Comparison of ENCODE assay signal across 10 mouse cellular contexts in genomic region chr7:100309216-100309615, GRCm38 (mm10). TPM values are rescaled to one million over a fixed set of nuclear protein-coding genes. Genes with fewer than 3 reads are reported as not detected.
DNase-seq lines count a peak whose midpoint lies in the region; ATAC-seq and TF ChIP-seq lines count a peak whose summit lies in the region.
"Had no signal": no experiment of that assay in that cellular context is flagged by ENCODE, and none has a peak within 500 bp of the region (broad histone marks: within the 10 kb centered on the region; RNA-seq: fewer than 3 reads in every experiment).

No protein-coding gene starts in this region.

- no peaks in the 10 kb centered on the region for H3K9me3 ChIP-seq in heart, embryonic 11.5 days (replicated peaks; ENCODE audit: control insufficient read depth, low read length)
- no peaks in the 10 kb centered on the region for H3K9me3 ChIP-seq in stomach, embryonic 14.5 days (ENCODE audit: control insufficient read depth, low read depth, low read length)
- no peaks in the 10 kb centered on the region for H3K9me3 ChIP-seq in stomach, postnatal 0 days (ENCODE audit: control insufficient read depth, low read length)
- no peaks in the 10 kb centered on the region for H3K9me3 ChIP-seq in hindbrain, embryonic 16.5 days (ENCODE audit: control insufficient read depth, low read length)
- H3K9me3 ChIP-seq: stomach, embryonic 15.5 days had no signal

- no peaks in the 10 kb centered on the region for H3K36me3 ChIP-seq in heart, embryonic 11.5 days (ENCODE audit: control insufficient read depth, insufficient read depth, low read length)
- no peaks in the 10 kb centered on the region for H3K36me3 ChIP-seq in stomach, embryonic 14.5 days (ENCODE audit: control insufficient read depth, insufficient read depth, low read length)
- no peaks in the 10 kb centered on the region for H3K36me3 ChIP-seq in stomach, postnatal 0 days (ENCODE audit: control insufficient read depth, insufficient read depth, low read length)
- no peaks in the 10 kb centered on the region for H3K36me3 ChIP-seq in hindbrain, embryonic 16.5 days (ENCODE audit: control insufficient read depth, insufficient read depth, low read length)
- H3K36me3 ChIP-seq: stomach, embryonic 15.5 days had no signal

- H3K27ac ChIP-seq in heart, embryonic 11.5 days (ENCODE audit: low read depth, low read length), result peak overlapping the region; percentile 70; the same call in 1 of the 2 replicates
- H3K27ac ChIP-seq in stomach, embryonic 14.5 days (ENCODE audit: low read length), result peak overlapping the region; percentile 33; the same call in 1 of the 2 replicates
- H3K27ac ChIP-seq in stomach, postnatal 0 days (replicated peaks), result no peak overlapping the region
- H3K27ac ChIP-seq in hindbrain, embryonic 16.5 days (ENCODE audit: low read depth, low read length), result peak overlapping the region; percentile 26
- H3K27ac ChIP-seq: stomach, embryonic 15.5 days had no signal

- no peak for TF ChIP-seq CTCF in stomach, postnatal 0 days (IDR thresholded peaks at IDR 0.05; ENCODE audit: low read depth)

- H3K9ac ChIP-seq in heart, embryonic 11.5 days (ENCODE audit: low read depth, low read length), result no peak overlapping the region
- no peak overlapping the region for H3K9ac ChIP-seq in stomach, embryonic 14.5 days (replicated peaks; ENCODE audit: low read depth, low read length)
- H3K9ac ChIP-seq in stomach, postnatal 0 days (ENCODE audit: low read length), result no peak overlapping the region
- no peak overlapping the region for H3K9ac ChIP-seq in hindbrain, embryonic 16.5 days (ENCODE audit: low read depth, low read length)
- H3K9ac ChIP-seq: stomach, embryonic 15.5 days had no signal

- no peak overlapping the region for H3K4me3 ChIP-seq in heart, embryonic 11.5 days (ENCODE audit: low read depth, low read length)
- no peak overlapping the region for H3K4me3 ChIP-seq in stomach, embryonic 14.5 days (ENCODE audit: low read depth, low read length)
- H3K4me3 ChIP-seq in stomach, postnatal 0 days (ENCODE audit: low read depth, low read length), result no peak overlapping the region
- H3K4me3 ChIP-seq in hindbrain, embryonic 16.5 days (ENCODE audit: low read length), result no peak overlapping the region
- H3K4me3 ChIP-seq: stomach, embryonic 15.5 days had no signal

- no peak for TF ChIP-seq EP300 in stomach, postnatal 0 days (optimal IDR thresholded peaks at IDR 0.05)

- H3K4me1 ChIP-seq in heart, embryonic 11.5 days (ENCODE audit: control insufficient read depth, insufficient read depth, low read length), result peaks cover 23% of the 10 kb centered on the region
- 0 out of 2 replicates have a peak, but pooled peaks cover 7% of the 10 kb centered on the region for H3K4me1 ChIP-seq in stomach, embryonic 14.5 days (ENCODE audit: control insufficient read depth, insufficient read depth, low read length)
- no peaks in the 10 kb centered on the region; the same call in 1 of the 2 replicates for H3K4me1 ChIP-seq in stomach, postnatal 0 days (replicated peaks; ENCODE audit: control insufficient read depth, insufficient read depth)
- H3K4me1 ChIP-seq in hindbrain, embryonic 16.5 days (ENCODE audit: control insufficient read depth, insufficient read depth, low read depth, low read length), result peaks cover 24% of the 10 kb centered on the region

- H3K27me3 ChIP-seq in heart, embryonic 11.5 days (ENCODE audit: control insufficient read depth, insufficient read depth, low read length), result no peaks in the 10 kb centered on the region
- H3K27me3 ChIP-seq in stomach, embryonic 14.5 days (ENCODE audit: control insufficient read depth, insufficient read depth, low read length), result no peaks in the 10 kb centered on the region
- H3K27me3 ChIP-seq in stomach, postnatal 0 days (ENCODE audit: control insufficient read depth, insufficient read depth, low read length), result no peaks in the 10 kb centered on the region
- H3K27me3 ChIP-seq in hindbrain, embryonic 16.5 days (replicated peaks; ENCODE audit: control insufficient read depth, insufficient read depth, low read length), result no peaks in the 10 kb centered on the region
- H3K27me3 ChIP-seq: stomach, embryonic 15.5 days had no signal

- WGBS in heart, embryonic 11.5 days (ENCODE audit: insufficient replicate concordance), result 50% methylated on average over 1 of the region's 1 CpGs
- WGBS in stomach, embryonic 14.5 days, result 47% methylated on average over 1 of the region's 1 CpGs
- WGBS in stomach, postnatal 0 days, result 52% methylated on average over 1 of the region's 1 CpGs
- 33% methylated on average over 1 of the region's 1 CpGs for WGBS in hindbrain, embryonic 16.5 days

- DNase-seq in heart, postnatal 4 days, result no peak
- no peak for DNase-seq in stomach, postnatal 0 days (ENCODE audit: low spot score)
- DNase-seq in thymus, postnatal 14 days, result no peak
- DNase-seq in thymus, adult 18-20 months, result no peak
- DNase-seq in adrenal gland, adult 2 months, result no peak
- DNase-seq: heart, postnatal 36 days had no signal

- ATAC-seq in heart, embryonic 11.5 days (replicated peaks; ENCODE audit: insufficient number of reproducible peaks, low FRiP score, low TSS enrichment), result no peak
- ATAC-seq in stomach, embryonic 14.5 days (ENCODE audit: insufficient number of reproducible peaks, insufficient read depth, low FRiP score, low read depth), result no peak
- no peak for ATAC-seq in stomach, postnatal 0 days (ENCODE audit: low FRiP score, low TSS enrichment)
- peak; percentile 43; the same call in 1 of the 2 replicates for ATAC-seq in hindbrain, embryonic 16.5 days

- no peak overlapping the region for H3K4me2 ChIP-seq in heart, embryonic 11.5 days
- H3K4me2 ChIP-seq in stomach, embryonic 14.5 days (replicated peaks; ENCODE audit: low read depth, low read length), result no peak overlapping the region
- H3K4me2 ChIP-seq in stomach, postnatal 0 days (replicated peaks; ENCODE audit: low read depth), result no peak overlapping the region
- no peak overlapping the region for H3K4me2 ChIP-seq in hindbrain, embryonic 16.5 days (ENCODE audit: low read length)
- H3K4me2 ChIP-seq: stomach, embryonic 15.5 days had no signal

RNA-seq across cellular contexts. Expression of gene P4ha3, which starts 23.9 kb away (rescaled TPM):
- 16.2 and 17.5 TPM in 2 replicates for polyA plus RNA-seq in heart, embryonic 11.5 days (2014; fragmentation: Nextera tagmentation; extraction: Ambion mirVana)
- 10 to 100 TPM; 10.5 to 11.1 TPM for total RNA-seq in heart, postnatal 4 days (2021)
- polyA plus RNA-seq in stomach, embryonic 14.5 days (2014; fragmentation: Nextera tagmentation; extraction: Ambion mirVana), result 8.7 and 10.0 TPM in 2 replicates
- polyA plus RNA-seq in stomach, postnatal 0 days (2015; fragmentation: Nextera tagmentation; extraction: Ambion mirVana), result 1.2 and 1.4 TPM in 2 replicates
- 5.5 and 10.4 TPM in 2 replicates for polyA plus RNA-seq in hindbrain, embryonic 16.5 days (2015; fragmentation: Nextera tagmentation; extraction: Ambion mirVana)
- total RNA-seq in adrenal gland, adult 2 months (2021), result under 1 TPM; 0.23 to 0.79 TPM
- 0.26 and 0.52 TPM in 2 replicates for polyA plus RNA-seq in adrenal gland, adult 2 months (2012; rRNA removed)
